Mouse (Mus musculus) thymus, adult 2 months (tissue): ENCODE results near the gene Vax1.

Experiments used
- CTCF ChIP-seq: fragments of 200-500 bp; IDR thresholded peaks from 2 replicates; pipeline ENCODE4 v1.5.1; 2012; ENCODE audit warnings: mild to moderate bottlenecking, control low read depth, low read length, moderate library complexity, borderline replicate concordance; ENCODE audit not compliant: control insufficient read depth, poor library complexity, insufficient read depth; ENCODE audit errors: extremely low read depth
- POLR2A ChIP-seq: fragments of 200-500 bp; IDR thresholded peaks from 2 replicates; pipeline ENCODE4 v1.6.1; 2012; ENCODE audit warnings: mild to moderate bottlenecking, low read length, control low read depth, moderate library complexity; ENCODE audit not compliant: control insufficient read depth, poor library complexity, insufficient read depth; ENCODE audit errors: extremely low read depth

- TF ChIP-seq POLR2A (no peak), CTCF (no peak)
Measured at GRCm38 (mm10) chr19:59127424-59127823, 42.4 kb downstream of the Vax1 start.
